Mouse (Mus musculus) lung, embryonic 16.5 days (tissue): ENCODE data around the gene Fbxw21. TPM values are rescaled to one million over a fixed set of nuclear protein-coding genes. Genes with fewer than 3 reads are reported as not detected.

ENCODE experiments used
- polyA plus RNA-seq: library from polyadenylated mRNA; unstranded; fragments of >200 nt; fragmentation: Nextera tagmentation; extraction: Ambion mirVana; gene quantifications from 2 replicates; pipeline ENCODE4 v1.2.1, GENCODE M21; 2015

Fbxw21 gene
- polyA plus RNA-seq, 1 experiment from 2014 or later = not detected

Other genes starting within 250 kb of the Fbxw21 start
- 0.78 and 1.1 TPM in 2 replicates for gene Tmem89, start 247.4 kb downstream of the Fbxw21 start, polyA plus RNA-seq
- gene Uqcrc1, start 225.4 kb downstream of the Fbxw21 start, polyA plus RNA-seq = 397 and 421 TPM in 2 replicates
- gene Col7a1, start 208.5 kb downstream of the Fbxw21 start, polyA plus RNA-seq = 1.3 and 1.5 TPM in 2 replicates
- gene Ucn2, start 176.0 kb downstream of the Fbxw21 start, polyA plus RNA-seq = not detected in 2 replicates
- 11.9 and 13.0 TPM in 2 replicates for gene Pfkfb4, start 170.3 kb downstream of the Fbxw21 start, polyA plus RNA-seq
- 120 and 126 TPM in 2 replicates for gene Shisa5, start 123.5 kb downstream of the Fbxw21 start, polyA plus RNA-seq
- 12.1 and 13.2 TPM in 2 replicates for gene Trex1, start 102.3 kb downstream of the Fbxw21 start, polyA plus RNA-seq
- 22.8 and 24.7 TPM in 2 replicates for gene Atrip, start 87.9 kb downstream of the Fbxw21 start, polyA plus RNA-seq
- gene Ccdc51, start 79.5 kb downstream of the Fbxw21 start, polyA plus RNA-seq = 11.2 and 13.1 TPM in 2 replicates
- 524 and 545 TPM in 2 replicates for gene Tma7, start 79.5 kb downstream of the Fbxw21 start, polyA plus RNA-seq
- gene Plxnb1, start 66.7 kb downstream of the Fbxw21 start, polyA plus RNA-seq = 17.4 and 18.6 TPM in 2 replicates
- gene Fbxw13, start 33.9 kb upstream of the Fbxw21 start, polyA plus RNA-seq = not detected in 2 replicates
- gene Fbxw20, start 72.7 kb upstream of the Fbxw21 start, polyA plus RNA-seq = not detected in 2 replicates
- not detected in 2 replicates for gene Fbxw14, start 125.6 kb upstream of the Fbxw21 start, polyA plus RNA-seq
- not detected in 2 replicates for gene Fbxw28, start 177.6 kb upstream of the Fbxw21 start, polyA plus RNA-seq
- not detected in 2 replicates for gene Fbxw22, start 242.3 kb upstream of the Fbxw21 start, polyA plus RNA-seq